Mouse (Mus musculus) cortical plate, adult 2 months (tissue): ENCODE results near the gene Sde2. TPM values are rescaled to one million over a fixed set of nuclear protein-coding genes. Genes with fewer than 3 reads are reported as not detected.
A peak's percentile ranks its signal among the peaks of the same experiment; 100 is the strongest.
"Not testable (repeated sequence)": the region's sequence is repeated elsewhere in the genome, so short reads cannot be mapped to it uniquely, and the experiment has no call there.

Source experiments
- H3K27ac ChIP-seq: fragments of 200-500 bp; 2 replicates; pipeline ENCODE4 v1.5.1; 2012; ENCODE audit warnings: low read length, control low read depth, inconsistent platforms; ENCODE audit not compliant: insufficient read depth
- H3K4me1 ChIP-seq: fragments of 200-500 bp; 2 replicates; pipeline ENCODE4 v1.6.1; 2011; ENCODE audit warnings: low read length; ENCODE audit not compliant: control insufficient read depth, insufficient read depth
- H3K4me3 ChIP-seq: fragments of 200-500 bp; 2 replicates; pipeline ENCODE4 v1.5.1; 2011; ENCODE audit warnings: mild to moderate bottlenecking, low read length, control low read depth; ENCODE audit not compliant: insufficient read depth
- CTCF ChIP-seq: fragments of 200-500 bp; IDR thresholded peaks from 2 replicates; pipeline ENCODE4 v1.5.1; 2011; ENCODE audit warnings: mild to moderate bottlenecking, control low read depth, low read length; ENCODE audit not compliant: insufficient read depth; ENCODE audit errors: extremely low read depth
- POLR2A ChIP-seq: fragments of 200-500 bp; IDR thresholded peaks from 2 replicates; pipeline ENCODE4 v1.6.1; 2011; ENCODE audit warnings: mild to moderate bottlenecking, low read length, control low read depth; ENCODE audit not compliant: insufficient read depth; ENCODE audit errors: extremely low read depth
- polyA plus RNA-seq: library from polyadenylated mRNA; depleted of rRNA; stranded (reverse); fragments of >200 nt; gene quantifications from 2 replicates; pipeline ENCODE4 v1.2.3, GENCODE M21; 2012

Gene Sde2
- polyA plus RNA-seq, 1 experiment, result 16.2 TPM

- H3K27ac ChIP-seq, result no peak overlapping the region
- no peak overlapping the region for H3K4me3 ChIP-seq
- H3K4me1 ChIP-seq, result no peaks in the 10 kb centered on the region
- TF ChIP-seq POLR2A (no peak), CTCF (no peak)
Observed at GRCm38 (mm10) chr1:180830588-180831346, 20.2 kb upstream of the Sde2 start.

GRCm38 (mm10) chr1:180835273-180836015 is 15.5 kb upstream of the Sde2 start:
- no peak for TF ChIP-seq CTCF
- no peak for TF ChIP-seq POLR2A
- Histone ChIP-seq H3K27ac (no peak overlapping the region), H3K4me1 (no peaks in the 10 kb centered on the region), H3K4me3 (no peak overlapping the region)

GRCm38 (mm10) chr1:180836467-180836866 is 14.5 kb upstream of the Sde2 start:
- not testable (repeated sequence) for H3K4me1 ChIP-seq, H3K4me3 ChIP-seq, H3K27ac ChIP-seq

- no peaks in the 10 kb centered on the region for H3K4me1 ChIP-seq
- no peak for TF ChIP-seq CTCF
- TF ChIP-seq POLR2A, result no peak
- no peak overlapping the region for H3K27ac ChIP-seq
- H3K4me3 ChIP-seq, result no peak overlapping the region
Observed at GRCm38 (mm10) chr1:180837186-180837585, 13.7 kb upstream of the Sde2 start.

GRCm38 (mm10) chr1:180838014-180838413 is 12.9 kb upstream of the Sde2 start:
- no peak overlapping the region for H3K4me3 ChIP-seq
- TF ChIP-seq CTCF (no peak), POLR2A (no peak)
- no peak overlapping the region for H3K27ac ChIP-seq
- H3K4me1 ChIP-seq, result no peaks in the 10 kb centered on the region

- H3K4me1 ChIP-seq, result no peaks in the 10 kb centered on the region
- TF ChIP-seq POLR2A, result no peak
- TF ChIP-seq CTCF, result no peak
- H3K4me3 ChIP-seq, result no peak overlapping the region
- H3K27ac ChIP-seq, result no peak overlapping the region
Observed at GRCm38 (mm10) chr1:180839201-180839910, 11.6 kb upstream of the Sde2 start.

- Histone ChIP-seq H3K4me3 (no peak overlapping the region), H3K27ac (no peak overlapping the region), H3K4me1 (no peaks in the 10 kb centered on the region)
- TF ChIP-seq POLR2A (no peak), CTCF (no peak)
Observed at GRCm38 (mm10) chr1:180841561-180842300, 9.2 kb upstream of the Sde2 start.

- H3K4me1 ChIP-seq, result peaks cover 7% of the 10 kb centered on the region
- H3K4me3 ChIP-seq, result peak overlapping the region; percentile 22
- H3K27ac ChIP-seq, result peak overlapping the region; percentile 41
- TF ChIP-seq POLR2A (peak; percentile 56), CTCF (no peak)
Observed at GRCm38 (mm10) chr1:180848114-180848510, 2.8 kb upstream of the Sde2 start.

- H3K27ac ChIP-seq, result peak overlapping the region; percentile 41
- TF ChIP-seq CTCF (no peak), POLR2A (no peak)
Observed at GRCm38 (mm10) chr1:180848511-180849241, 2.3 kb upstream of the Sde2 start.

More at GRCm38 (mm10) chr1:180848511-180849241, 2.3 kb upstream of the Sde2 start:
- peak overlapping the region; percentile 22 for H3K4me3 ChIP-seq
- peaks cover 7% of the 10 kb centered on the region for H3K4me1 ChIP-seq
